Mouse (Mus musculus) lung, embryonic 16.5 days (tissue): Measurements from ENCODE around the gene Rpl36a. TPM values are rescaled to one million over a fixed set of nuclear protein-coding genes. Genes with fewer than 3 reads are reported as not detected.

ENCODE experiments used
- ATAC-seq: fragments of 200-750 bp; cut with Nextera tagmentation; 2 replicates; pipeline ENCODE4 v1.8.0; 2017; ENCODE audit warnings: low read depth, mild to moderate bottlenecking, moderate library complexity
- H3K27ac ChIP-seq: fragments of 300-500 bp; sonication (generic); 2 replicates; pipeline ENCODE4 v1.5.1; 2014; ENCODE audit warnings: mild to moderate bottlenecking, control low read depth, low read length
- H3K27me3 ChIP-seq: fragments of 300-500 bp; sonication (generic); 2 replicates; pipeline ENCODE4 v1.6.1; 2014; ENCODE audit warnings: low read depth, low read length, mixed read lengths; ENCODE audit not compliant: control insufficient read depth, insufficient read depth
- H3K36me3 ChIP-seq: fragments of 300-500 bp; sonication (generic); 2 replicates; pipeline ENCODE4 v1.6.1; 2014; ENCODE audit warnings: low read length; ENCODE audit not compliant: control insufficient read depth, insufficient read depth
- H3K4me1 ChIP-seq: fragments of 300-500 bp; sonication (generic); replicated peaks from 2 replicates; pipeline ENCODE4 v1.6.1; 2014; ENCODE audit warnings: low read length, mixed read lengths; ENCODE audit not compliant: control insufficient read depth, insufficient read depth
- H3K4me2 ChIP-seq: fragments of 300-500 bp; sonication (generic); 2 replicates; pipeline ENCODE4 v1.6.1; 2014; ENCODE audit warnings: low read depth, low read length, control low read depth
- H3K4me3 ChIP-seq: fragments of 300-500 bp; sonication (generic); 2 replicates; pipeline ENCODE4 v1.5.1; 2014; ENCODE audit warnings: mild to moderate bottlenecking, low read length, control low read depth
- H3K9ac ChIP-seq: fragments of 300-500 bp; sonication (generic); 2 replicates; pipeline ENCODE4 v1.6.1; 2014; ENCODE audit warnings: low read length, control low read depth
- H3K9me3 ChIP-seq: fragments of 300-500 bp; sonication (generic); 2 replicates; pipeline ENCODE4 v1.6.1; 2016; ENCODE audit warnings: low read length; ENCODE audit not compliant: control insufficient read depth
- WGBS: fragments of 180-500 bp; shearing (Covaris S2); extraction: QIAGEN DNeasy Blood & Tissue Kit; methylation state at CpG from one replicate; pipeline ENCODE4 v1.1.7; 2014; 5-methylcytosine and 5-hydroxymethylcytosine counted together
- polyA plus RNA-seq: library from polyadenylated mRNA; unstranded; fragments of >200 nt; fragmentation: Nextera tagmentation; extraction: Ambion mirVana; gene quantifications from 2 replicates; pipeline ENCODE4 v1.2.1, GENCODE M21; 2015

Rpl36a gene
- polyA plus RNA-seq, 1 experiment from 2014 or later = 439 TPM

DNA sequence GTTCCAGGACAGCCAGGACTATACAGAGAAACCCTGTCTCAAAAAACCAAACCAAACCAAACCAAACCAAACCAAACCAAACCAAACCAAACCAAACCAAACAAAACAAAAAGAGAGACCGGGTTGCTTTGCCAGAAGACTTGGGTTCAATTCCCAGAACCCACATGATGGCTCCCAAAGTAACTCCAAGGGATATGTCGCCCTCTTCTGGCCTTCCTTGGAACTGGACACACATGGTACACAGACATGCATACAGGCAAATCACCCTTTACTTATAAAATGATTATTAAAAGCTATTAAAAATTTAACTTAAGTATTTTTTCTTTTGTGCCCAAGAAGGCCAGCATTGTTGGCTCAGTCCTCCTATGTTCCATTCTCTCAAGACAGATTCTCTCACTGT, 28.9 kb downstream of the Rpl36a start:
- Histone ChIP-seq H3K4me1 (no peaks in the 10 kb centered on the region), H3K9me3 (no peaks in the 10 kb centered on the region), H3K4me3 (no peak overlapping the region), H3K27me3 (no peaks in the 10 kb centered on the region), H3K4me2 (no peak overlapping the region), H3K36me3 (no peaks in the 10 kb centered on the region), H3K9ac (no peak overlapping the region), H3K27ac (no peak overlapping the region)
- ATAC-seq = no peak
- 48% methylated on average over 2 of the region's 2 CpGs for WGBS

DNA sequence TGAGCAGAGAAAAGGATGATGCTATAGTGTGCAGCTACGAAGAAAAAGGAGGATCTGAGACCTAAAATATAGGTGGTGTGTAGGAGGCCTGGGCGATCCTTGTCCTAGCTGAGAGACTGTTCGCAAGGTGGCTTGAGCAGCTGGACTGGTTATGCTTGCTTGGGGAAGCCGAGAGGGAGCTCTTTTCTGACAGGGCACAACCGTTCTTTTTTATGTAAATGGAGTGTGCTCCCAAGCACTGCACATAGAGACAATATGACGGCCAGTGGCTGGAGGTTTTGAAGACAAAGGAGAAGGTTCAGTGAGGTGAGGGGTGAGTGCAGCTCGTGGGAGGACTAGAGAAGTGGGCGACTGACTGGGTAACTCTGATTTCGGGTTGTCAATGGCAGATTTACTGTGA, 34.2 kb downstream of the Rpl36a start:
- no peak overlapping the region for H3K9ac ChIP-seq

GRCm38 (mm10) chrX:134620254-134620865, 34.9 kb downstream of the Rpl36a start:
- H3K27me3 ChIP-seq = no peaks in the 10 kb centered on the region
- ATAC-seq = no peak
- H3K4me1 ChIP-seq = no peaks in the 10 kb centered on the region
- WGBS = 49% methylated on average over 8 of the region's 8 CpGs
- no peaks in the 10 kb centered on the region for H3K9me3 ChIP-seq
- H3K4me3 ChIP-seq = no peak overlapping the region
- H3K9ac ChIP-seq = no peak overlapping the region
- no peaks in the 10 kb centered on the region for H3K36me3 ChIP-seq
- no peak overlapping the region for H3K4me2 ChIP-seq
- no peak overlapping the region for H3K27ac ChIP-seq

More for the DNA sequence above, 34.2 kb downstream of the Rpl36a start:
- H3K4me1 ChIP-seq = no peaks in the 10 kb centered on the region
- no peak for ATAC-seq
- no peaks in the 10 kb centered on the region for H3K36me3 ChIP-seq
- H3K27me3 ChIP-seq = no peaks in the 10 kb centered on the region
- 51% methylated on average over 9 of the region's 9 CpGs for WGBS
- no peak overlapping the region for H3K27ac ChIP-seq
- no peak overlapping the region for H3K4me3 ChIP-seq
- H3K4me2 ChIP-seq = no peak overlapping the region
- no peaks in the 10 kb centered on the region for H3K9me3 ChIP-seq

- H3K4me1 ChIP-seq = no peaks in the 10 kb centered on the region
- no peak for ATAC-seq
- WGBS = 77% methylated on average over 3 of the region's 3 CpGs
Observed at GRCm38 (mm10) chrX:134621685-134622084, 36.2 kb downstream of the Rpl36a start.

GRCm38 (mm10) chrX:134623350-134623749, 37.9 kb downstream of the Rpl36a start:
- no peak for ATAC-seq
- 42% methylated on average over 4 of the region's 4 CpGs for WGBS

More at GRCm38 (mm10) chrX:134621685-134622084, 36.2 kb downstream of the Rpl36a start:
- Histone ChIP-seq H3K27me3 (no peaks in the 10 kb centered on the region), H3K9ac (no peak overlapping the region), H3K4me3 (no peak overlapping the region), H3K36me3 (no peaks in the 10 kb centered on the region), H3K4me2 (no peak overlapping the region), H3K9me3 (no peaks in the 10 kb centered on the region), H3K27ac (no peak overlapping the region)

DNA sequence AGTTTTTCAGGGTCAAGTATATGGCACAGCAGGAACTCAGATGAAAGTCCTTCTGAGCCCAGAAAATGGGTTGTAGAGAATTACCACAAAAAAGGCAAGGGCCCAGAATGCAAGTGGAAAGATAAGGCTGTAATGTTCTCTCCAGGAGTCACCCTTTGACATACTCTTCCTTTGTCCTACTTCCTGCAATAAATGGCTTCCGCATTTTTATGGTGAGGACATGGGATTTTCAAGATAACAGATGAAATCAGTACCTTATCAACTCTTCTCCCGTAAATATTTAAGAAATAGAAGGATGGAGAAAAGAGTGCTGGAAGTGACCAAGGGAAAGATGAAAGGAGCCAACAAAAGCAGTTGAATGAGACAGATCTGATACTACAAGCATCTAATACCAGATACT, 42.7 kb downstream of the Rpl36a start:
- Histone ChIP-seq H3K9ac (no peak overlapping the region), H3K9me3 (no peaks in the 10 kb centered on the region), H3K4me3 (no peak overlapping the region), H3K27me3 (no peaks in the 10 kb centered on the region), H3K4me2 (no peak overlapping the region), H3K36me3 (no peaks in the 10 kb centered on the region), H3K4me1 (no peaks in the 10 kb centered on the region), H3K27ac (no peak overlapping the region)
- no peak for ATAC-seq
- 60% methylated on average over 2 of the region's 2 CpGs for WGBS

More at GRCm38 (mm10) chrX:134623350-134623749, 37.9 kb downstream of the Rpl36a start:
- peak overlapping the region; percentile 43 for H3K27ac ChIP-seq
- H3K4me2 ChIP-seq = no peak overlapping the region
- no peak overlapping the region for H3K9ac ChIP-seq
- H3K4me3 ChIP-seq = no peak overlapping the region
- H3K27me3 ChIP-seq = no peaks in the 10 kb centered on the region
- H3K36me3 ChIP-seq = no peaks in the 10 kb centered on the region
- H3K4me1 ChIP-seq = no peaks in the 10 kb centered on the region
- H3K9me3 ChIP-seq = no peaks in the 10 kb centered on the region

DNA sequence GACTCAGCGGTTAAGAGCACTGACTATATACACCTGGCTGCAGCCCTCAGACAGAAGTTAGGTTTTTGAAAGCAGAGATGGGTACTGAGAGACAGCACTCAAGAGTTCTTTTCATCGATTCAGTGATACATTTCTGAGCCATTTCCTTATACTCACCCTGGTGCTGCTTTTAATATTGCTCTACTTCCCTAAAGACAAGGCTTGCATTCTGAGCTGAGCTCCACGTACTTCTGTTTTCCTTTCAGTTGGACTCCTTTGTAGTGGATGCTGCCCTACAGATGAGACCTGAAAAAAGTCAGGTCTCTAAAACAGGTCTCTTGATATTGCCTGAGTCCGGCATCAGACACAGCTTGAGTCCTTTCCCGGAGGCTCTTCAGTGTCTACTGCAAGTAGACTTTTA, 47.3 kb downstream of the Rpl36a start:
- no peaks in the 10 kb centered on the region for H3K4me1 ChIP-seq
- no peaks in the 10 kb centered on the region for H3K36me3 ChIP-seq
- no peaks in the 10 kb centered on the region for H3K9me3 ChIP-seq
- H3K4me2 ChIP-seq = no peak overlapping the region
- H3K27ac ChIP-seq = no peak overlapping the region
- whole genome bisulfite sequencing = 91% methylated on average over 5 of the region's 5 CpGs
- no peaks in the 10 kb centered on the region for H3K27me3 ChIP-seq
- ATAC-seq = no peak
- no peak overlapping the region for H3K9ac ChIP-seq
- H3K4me3 ChIP-seq = no peak overlapping the region

GRCm38 (mm10) chrX:134635111-134635510, 49.7 kb downstream of the Rpl36a start:
- H3K27ac ChIP-seq = no peak overlapping the region
- no peaks in the 10 kb centered on the region for H3K4me1 ChIP-seq
- no peak for ATAC-seq
- no peaks in the 10 kb centered on the region for H3K27me3 ChIP-seq
- no peak overlapping the region for H3K9ac ChIP-seq
- no peaks in the 10 kb centered on the region for H3K9me3 ChIP-seq
- H3K4me2 ChIP-seq = no peak overlapping the region
- no peak overlapping the region for H3K4me3 ChIP-seq
- WGBS = 65% methylated on average over 3 of the region's 3 CpGs
- no peaks in the 10 kb centered on the region for H3K36me3 ChIP-seq

DNA sequence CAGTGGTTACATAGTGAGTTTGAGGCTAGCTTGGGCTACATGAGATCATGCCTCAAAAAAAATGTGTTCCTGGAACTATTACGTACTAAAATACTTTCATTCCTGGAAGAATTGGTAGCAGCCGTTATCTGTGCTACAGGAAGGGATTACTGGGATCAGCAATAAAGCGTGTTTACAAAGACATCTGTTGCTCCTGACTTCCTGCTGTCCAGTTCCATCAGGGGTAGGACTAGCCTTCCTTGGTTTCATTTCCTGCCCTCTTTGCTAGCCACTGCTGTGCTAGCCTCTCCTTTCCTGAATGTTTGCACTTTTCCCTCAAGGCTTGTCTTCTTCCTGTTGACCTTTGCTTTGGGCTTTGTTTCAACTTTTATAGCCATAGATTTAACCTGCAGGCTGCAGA, 50.4 kb downstream of the Rpl36a start:
- ATAC-seq = peak; percentile 31; the same call in 1 of the 2 replicates
- H3K4me3 ChIP-seq = no peak overlapping the region
- no peaks in the 10 kb centered on the region for H3K4me1 ChIP-seq
- H3K36me3 ChIP-seq = no peaks in the 10 kb centered on the region
- no peak overlapping the region for H3K4me2 ChIP-seq
- H3K27ac ChIP-seq = peak overlapping the region; percentile 61
- H3K9ac ChIP-seq = no peak overlapping the region
- no peaks in the 10 kb centered on the region for H3K27me3 ChIP-seq
- 40% methylated on average over 3 of the region's 3 CpGs for WGBS
- H3K9me3 ChIP-seq = no peaks in the 10 kb centered on the region
